Comparison of ENCODE assay signal across 8 mouse cellular contexts in the genomic region with DNA sequence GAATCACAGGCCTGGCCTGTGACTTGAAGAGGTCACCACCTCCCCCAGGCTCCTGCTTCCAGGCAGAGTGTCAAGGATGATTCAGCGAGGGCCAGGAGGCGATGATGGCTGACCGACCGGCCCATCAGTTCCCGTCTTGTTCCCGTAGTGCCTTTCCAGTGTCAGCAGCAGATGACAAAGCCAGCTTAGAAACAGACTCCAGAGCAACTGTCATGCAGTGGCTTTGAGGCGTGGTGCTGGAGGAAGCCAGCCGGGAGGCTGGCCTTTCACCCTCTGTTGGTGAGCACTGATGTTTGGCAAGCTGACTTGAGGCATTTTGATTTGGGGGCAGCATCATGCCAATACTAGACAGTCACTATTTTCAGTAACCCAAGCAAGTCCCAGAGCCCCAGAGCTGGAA. TPM values are rescaled to one million over a fixed set of nuclear protein-coding genes. Genes with fewer than 3 reads are reported as not detected.
A peak's percentile ranks its signal among the peaks of the same experiment; 100 is the strongest.
DNase-seq lines count a peak whose midpoint lies in the region; ATAC-seq and TF ChIP-seq lines count a peak whose summit lies in the region.

No protein-coding gene starts in this region.

- peaks cover 94% of the 10 kb centered on the region for H3K4me1 ChIP-seq in embryonic facial prominence, embryonic 10.5 days
- peaks cover 90% of the 10 kb centered on the region for H3K4me1 ChIP-seq in hindbrain, embryonic 12.5 days

- H3K9me3 ChIP-seq in embryonic facial prominence, embryonic 10.5 days: no peaks in the 10 kb centered on the region
- H3K9me3 ChIP-seq in hindbrain, embryonic 12.5 days (replicated peaks): no peaks in the 10 kb centered on the region

- peak; percentile 55 for DNase-seq in gastrocnemius, adult 2 months
- no peak for DNase-seq in gastrocnemius, adult 8-10 months (ENCODE audit: low spot score in 2 of 2)
- peak; percentile 80 for DNase-seq in 3134 (ENCODE audit: extremely low read depth, insufficient read length, low spot score)
- peak; percentile 37 for DNase-seq in embryonic facial prominence, embryonic 10.5 days (ENCODE audit: low spot score)
- DNase-seq in B cell, adult 2 months: no peak
- DNase-seq in left cerebral cortex, postnatal 14 days (ENCODE audit: low spot score in 2 of 2): no peak

- H3K9ac ChIP-seq in hindbrain, embryonic 12.5 days: peak overlapping the region; percentile 41; the same call in 1 of the 2 replicates

- peaks cover 74% of the 10 kb centered on the region for H3K79me2 ChIP-seq in myocyte (ENCODE audit: control insufficient read depth, insufficient read depth)

- H3K36me3 ChIP-seq in embryonic facial prominence, embryonic 10.5 days (replicated peaks): peaks cover 89% of the 10 kb centered on the region
- H3K36me3 ChIP-seq in hindbrain, embryonic 12.5 days: peaks cover 28% of the 10 kb centered on the region
- H3K36me3 ChIP-seq in myocyte (ENCODE audit: control insufficient read depth, insufficient read depth): peaks cover 13% of the 10 kb centered on the region

- H3K4me3 ChIP-seq in gastrocnemius, adult 2 months: peak overlapping the region; percentile 9; the same call in 1 of the 2 replicates
- peak overlapping the region; percentile 95 for H3K4me3 ChIP-seq in embryonic facial prominence, embryonic 10.5 days
- H3K4me3 ChIP-seq in hindbrain, embryonic 12.5 days: peak overlapping the region; percentile 24; the same call in 1 of the 2 replicates
- no peak overlapping the region for H3K4me3 ChIP-seq in myocyte

- no peak overlapping the region for H3K27ac ChIP-seq in gastrocnemius, adult 2 months
- no peak overlapping the region; the same call in 1 of the 2 replicates for H3K27ac ChIP-seq in embryonic facial prominence, embryonic 10.5 days (replicated peaks)
- peak overlapping the region; percentile 85 for H3K27ac ChIP-seq in hindbrain, embryonic 12.5 days

- H3K27me3 ChIP-seq in embryonic facial prominence, embryonic 10.5 days (replicated peaks; ENCODE audit: low read depth, poor library complexity, severe bottlenecking): peaks cover 14% of the 10 kb centered on the region
- no peaks in the 10 kb centered on the region for H3K27me3 ChIP-seq in hindbrain, embryonic 12.5 days
- no peaks in the 10 kb centered on the region for H3K27me3 ChIP-seq in myocyte (ENCODE audit: control insufficient read depth, insufficient read depth, insufficient read length)

- no peak for TF ChIP-seq POLR2A in myocyte (IDR thresholded peaks at IDR 0.05; ENCODE audit: insufficient read length, low read depth)

- intact Hi-C loops in gastrocnemius, adult 2 months (cut with DNase I): no loop called here
- intact Hi-C loops in left cerebral cortex, postnatal 14 days (cut with DNase I): loop anchor here (10.0 kb wide), 1 partner anchor 334 kb away; no protein-coding TSS in a partner anchor

- TF ChIP-seq CTCF in gastrocnemius, adult 2 months (IDR thresholded peaks at IDR 0.05): no peak

- no peak for ATAC-seq in hindbrain, embryonic 12.5 days (ENCODE audit: low FRiP score)

- peak overlapping the region; percentile 91 for H3K4me2 ChIP-seq in hindbrain, embryonic 12.5 days (replicated peaks)
- H3K4me2 ChIP-seq in myocyte (ENCODE audit: low read depth): peak overlapping the region; percentile 96

- 36% methylated on average over 8 of the region's 8 CpGs for WGBS in embryonic facial prominence, embryonic 10.5 days
- WGBS in hindbrain, embryonic 12.5 days: 12% methylated on average over 8 of the region's 8 CpGs

- no peak overlapping the region for H3ac ChIP-seq in myocyte (ENCODE audit: control insufficient read depth, insufficient read length)

TF ChIP-seq in myocyte, 11 proteins besides CTCF, POLR2A, EP300 and RAD21:
- TF ChIP-seq POLR2AphosphoS2 (IDR thresholded peaks at IDR 0.05; ENCODE audit: insufficient read length, low read depth) (peak; percentile 36), E2F4 (IDR thresholded peaks at IDR 0.05; ENCODE audit: insufficient read depth) (no peak), MAX (IDR thresholded peaks at IDR 0.05; ENCODE audit: low read depth) (no peak), SRF (IDR thresholded peaks at IDR 0.05; ENCODE audit: control insufficient read depth, insufficient read length, low read depth) (no peak), CEBPB (IDR thresholded peaks at IDR 0.05; ENCODE audit: insufficient read depth, poor library complexity, severe bottlenecking) (no peak), REST (IDR thresholded peaks at IDR 0.05; ENCODE audit: insufficient read depth, insufficient read length) (no peak), MYOG (IDR thresholded peaks at IDR 0.05; ENCODE audit: control insufficient read depth in 1 of 3, insufficient read depth in 1 of 3, insufficient read length in 2 of 3, low read depth in 2 of 3) (peak; percentile 32 to 87 (median 40)), USF1 (IDR thresholded peaks at IDR 0.05; ENCODE audit: low read depth) (no peak), TCF3 (IDR thresholded peaks at IDR 0.05; ENCODE audit: insufficient read length, low read depth) (no peak), TCF12 (IDR thresholded peaks at IDR 0.05; ENCODE audit: insufficient read depth, poor library complexity, severe bottlenecking) (no peak), MYOD1 (IDR thresholded peaks at IDR 0.05; ENCODE audit: control insufficient read depth in 1 of 3, insufficient read length in 2 of 3, low read depth in 2 of 3) (peak in 2 of 3 experiments; percentile 8 to 63)
TF ChIP-seq in myocyte: peak in this region for 3.

RNA-seq across cellular contexts. Expression of gene Tle3, which starts 6.3 kb away (rescaled TPM):
- total RNA-seq in gastrocnemius, adult 2 months (2021): 10 to 100 TPM in 1 of 2 experiments, 1 to 10 TPM in 1; 4.7 to 12.9 TPM
- total RNA-seq in gastrocnemius, adult 8-10 months (2022): 1 to 10 TPM; 3.2 to 6.7 (median 4.3) TPM
- polyA plus RNA-seq in embryonic facial prominence, embryonic 10.5 days (2016; fragmentation: Nextera tagmentation; extraction: Ambion mirVana): 50.3 and 51.9 TPM in 2 replicates
- polyA plus RNA-seq in hindbrain, embryonic 12.5 days (2016; fragmentation: Nextera tagmentation; extraction: Ambion mirVana): 56.3 and 59.9 TPM in 2 replicates
- 62.1 TPM for polyA plus RNA-seq in myocyte (2012; fragmentation: generic; extraction: Trizol)
- 10 to 100 TPM; 81.7 to 98.0 TPM for total RNA-seq in left cerebral cortex, postnatal 14 days (2021)

Comparison
In these comparisons a context has a peak if more than half of its experiments do, and no peak if none do; other contexts are left out.
1. DNase-seq: peak in gastrocnemius, adult 2 months (single experiment), 3134 (single experiment) and embryonic facial prominence, embryonic 10.5 days (single experiment); none in gastrocnemius, adult 8-10 months (0 of 2), B cell, adult 2 months (0 of 2) and left cerebral cortex, postnatal 14 days (0 of 2).
2. RNA of gene Tle3, which starts 6.3 kb away (total RNA-seq): 81.7 to 98.0 TPM in left cerebral cortex, postnatal 14 days; 4.7 to 12.9 TPM in gastrocnemius, adult 2 months and 3.2 to 6.7 TPM in gastrocnemius, adult 8-10 months; every median in the first group is over 4 times any median in the second.